Mouse (Mus musculus): ENCODE results near the gene Tm4sf19. TPM values are rescaled to one million over a fixed set of nuclear protein-coding genes. Genes with fewer than 3 reads are reported as not detected.
"Not testable (repeated sequence)": the region's sequence is repeated elsewhere in the genome, so short reads cannot be mapped to it uniquely, and the experiment has no call there.

Gene Tm4sf19
- polyA plus RNA-seq, 1 experiment from 2014 or later = not detected

DNA sequence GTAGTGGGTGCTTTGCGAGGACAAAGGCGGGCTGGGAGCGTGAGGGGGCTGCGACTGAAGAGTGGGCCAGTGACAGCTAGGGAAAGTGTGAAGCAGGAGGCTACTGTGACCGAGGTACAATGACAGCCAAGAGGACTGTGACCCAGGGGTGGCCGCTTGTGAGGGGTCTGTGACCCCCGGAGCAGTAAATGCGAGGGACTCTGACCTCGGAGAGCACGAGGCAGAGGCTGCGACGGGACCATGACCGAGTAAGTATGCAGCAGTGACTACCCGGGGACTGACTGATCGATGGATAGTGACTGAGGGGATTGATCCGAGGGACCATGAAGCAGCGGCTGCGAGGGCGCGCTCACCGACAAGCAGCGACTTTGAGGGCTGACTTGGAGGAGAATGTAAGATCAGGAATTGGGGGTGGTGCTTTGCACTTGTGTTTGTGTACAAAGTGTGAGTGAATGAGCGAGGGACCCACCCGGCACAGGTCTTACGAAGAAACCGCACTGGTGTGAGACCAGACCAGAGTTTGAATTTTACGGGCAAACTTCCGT lies 30.8 kb downstream of the Tm4sf19 start:
- H3K9ac ChIP-seq = peak overlapping the region; percentile 84
- WGBS = under 1% methylated on average over 28 of the region's 28 CpGs
- H3K36me3 ChIP-seq = no peaks in the 10 kb centered on the region
- H3K4me1 ChIP-seq (replicated peaks) = peaks cover 22% of the 10 kb centered on the region
- peak overlapping the region; percentile 72 for H3K4me3 ChIP-seq
- H3K4me2 ChIP-seq = peak overlapping the region; percentile 79
- H3K9me3 ChIP-seq (replicated peaks) = no peaks in the 10 kb centered on the region
- no peaks in the 10 kb centered on the region for H3K27me3 ChIP-seq
- peak; percentile 38; the same call in 1 of the 2 replicates for ATAC-seq (replicated peaks; ENCODE audit: insufficient number of reproducible peaks, insufficient read depth, low FRiP score, low read depth)
- peak overlapping the region; percentile 94 for H3K27ac ChIP-seq

DNA sequence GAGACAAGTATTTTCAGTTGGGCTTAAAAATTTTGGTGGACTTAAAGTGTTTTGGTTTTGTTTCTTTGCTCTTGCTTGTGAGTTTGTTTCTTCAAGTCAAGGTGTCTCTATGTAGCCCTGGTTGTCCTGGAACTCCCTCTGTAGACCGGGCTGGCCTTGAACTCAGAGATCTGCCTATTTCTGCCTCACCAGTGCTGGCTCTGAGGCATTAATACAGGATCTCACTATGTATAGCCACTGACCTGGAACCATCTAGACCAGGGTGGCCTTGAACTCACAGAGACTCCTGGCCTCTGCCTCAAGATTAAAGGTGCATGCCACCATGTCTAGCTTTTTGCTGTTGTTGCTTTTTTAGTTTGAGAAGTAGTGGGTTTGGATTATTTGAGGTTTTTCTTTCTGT lies 31.6 kb downstream of the Tm4sf19 start:
- H3K4me3 ChIP-seq = peak overlapping the region; percentile 72
- no peak overlapping the region for H3K9ac ChIP-seq
- 84% methylated on average over 1 of the region's 1 CpGs for WGBS
- no peaks in the 10 kb centered on the region for H3K36me3 ChIP-seq
- ATAC-seq (replicated peaks; ENCODE audit: insufficient number of reproducible peaks, insufficient read depth, low FRiP score, low read depth) = no peak
- no peak overlapping the region for H3K27ac ChIP-seq
- H3K4me2 ChIP-seq = peak overlapping the region; percentile 79
- no peaks in the 10 kb centered on the region for H3K27me3 ChIP-seq
- H3K9me3 ChIP-seq (replicated peaks) = no peaks in the 10 kb centered on the region
- peaks cover 24% of the 10 kb centered on the region for H3K4me1 ChIP-seq (replicated peaks)

DNA sequence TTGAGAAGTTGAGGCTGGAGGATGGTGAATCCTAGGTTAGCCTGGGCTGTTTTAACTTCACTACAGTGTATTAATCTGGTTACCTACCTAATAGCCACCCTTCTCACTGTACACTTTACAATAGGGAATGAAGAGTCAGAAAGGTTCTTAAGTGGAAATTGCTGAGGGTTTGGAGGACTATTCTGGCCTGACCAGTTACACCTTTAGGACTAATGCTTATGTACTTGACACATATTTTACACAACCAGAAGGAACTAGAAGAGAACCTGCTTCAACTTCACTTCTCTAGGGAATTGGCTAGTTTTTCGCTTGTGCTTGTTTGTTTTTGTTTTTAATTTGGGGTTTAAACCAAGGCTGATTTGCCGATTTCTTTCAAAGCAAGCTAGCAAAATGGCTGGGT lies 32.8 kb downstream of the Tm4sf19 start:
- no peak overlapping the region for H3K4me2 ChIP-seq
- H3K27me3 ChIP-seq = no peaks in the 10 kb centered on the region
- no peaks in the 10 kb centered on the region for H3K9me3 ChIP-seq (replicated peaks)
- no peaks in the 10 kb centered on the region for H3K36me3 ChIP-seq
- no peak for ATAC-seq (replicated peaks; ENCODE audit: insufficient number of reproducible peaks, insufficient read depth, low FRiP score, low read depth)
- H3K27ac ChIP-seq = no peak overlapping the region
- H3K9ac ChIP-seq = no peak overlapping the region
- 70% methylated on average over 2 of the region's 2 CpGs for whole genome bisulfite sequencing
- no peak overlapping the region for H3K4me3 ChIP-seq
- peaks cover 24% of the 10 kb centered on the region for H3K4me1 ChIP-seq (replicated peaks)

DNA sequence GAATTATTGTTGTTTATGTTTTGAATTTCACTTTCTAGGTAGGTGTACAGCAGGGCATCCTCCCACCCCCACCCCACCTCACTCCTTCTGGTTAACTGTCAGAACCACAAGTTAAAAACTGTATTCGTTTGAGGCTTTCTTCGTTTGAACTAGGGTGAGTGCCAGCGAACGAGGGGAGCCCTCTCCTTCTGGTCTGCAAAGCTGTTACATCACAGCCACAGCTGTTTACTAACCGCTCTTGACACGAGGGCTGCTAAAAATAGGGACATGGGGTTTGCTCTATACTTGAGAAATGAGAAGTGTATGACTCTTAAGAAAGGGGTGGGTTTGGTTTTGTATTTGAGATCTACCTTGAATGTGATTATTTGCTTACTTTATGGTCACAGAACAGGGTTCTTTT lies 33.8 kb downstream of the Tm4sf19 start:
- WGBS = 26% methylated on average over 6 of the region's 6 CpGs
- no peak overlapping the region for H3K4me3 ChIP-seq
- no peaks in the 10 kb centered on the region for H3K36me3 ChIP-seq
- H3K9ac ChIP-seq = no peak overlapping the region
- H3K27me3 ChIP-seq = no peaks in the 10 kb centered on the region
- H3K4me1 ChIP-seq (replicated peaks) = peaks cover 24% of the 10 kb centered on the region
- H3K27ac ChIP-seq = peak overlapping the region; percentile 36
- no peaks in the 10 kb centered on the region for H3K9me3 ChIP-seq (replicated peaks)
- no peak for ATAC-seq (replicated peaks; ENCODE audit: insufficient number of reproducible peaks, insufficient read depth, low FRiP score, low read depth)
- H3K4me2 ChIP-seq = peak overlapping the region; percentile 21; the same call in 1 of the 2 replicates

GRCm38 (mm10) chr16:32434691-32435090 lies 34.4 kb downstream of the Tm4sf19 start:
- no peak overlapping the region for H3K9ac ChIP-seq
- no peak overlapping the region for H3K4me3 ChIP-seq
- H3K4me2 ChIP-seq = peak overlapping the region; percentile 21; the same call in 1 of the 2 replicates
- H3K9me3 ChIP-seq (replicated peaks) = no peaks in the 10 kb centered on the region
- peaks cover 21% of the 10 kb centered on the region for H3K4me1 ChIP-seq (replicated peaks)
- H3K27ac ChIP-seq = peak overlapping the region; percentile 36; the same call in 1 of the 2 replicates
- ATAC-seq (replicated peaks; ENCODE audit: insufficient number of reproducible peaks, insufficient read depth, low FRiP score, low read depth) = no peak
- no peaks in the 10 kb centered on the region for H3K36me3 ChIP-seq
- H3K27me3 ChIP-seq = no peaks in the 10 kb centered on the region

DNA sequence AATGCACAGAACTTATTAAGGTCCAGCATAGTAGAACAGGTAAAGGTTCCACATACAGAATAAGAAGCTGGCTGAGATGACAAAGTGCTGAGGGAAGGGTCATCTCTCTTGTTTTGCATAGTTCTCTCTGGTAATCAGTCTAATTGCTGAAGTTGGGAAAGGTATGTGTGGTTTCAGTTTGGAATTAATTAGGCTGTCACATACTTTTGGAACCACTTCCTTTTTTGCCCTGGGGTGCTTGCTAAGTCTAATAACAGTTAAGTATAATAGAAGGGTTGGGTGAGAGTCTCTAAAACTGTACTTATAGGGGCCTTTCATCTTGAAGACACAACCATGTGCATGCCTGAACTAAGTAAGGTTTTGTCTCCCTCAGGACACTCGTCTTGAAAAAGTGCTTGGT lies 36.4 kb downstream of the Tm4sf19 start:
- Histone ChIP-seq H3K36me3 (no peaks in the 10 kb centered on the region; the same call in 1 of the 2 replicates), H3K27me3 (no peaks in the 10 kb centered on the region), H3K4me2 (no peak overlapping the region), H3K9ac (no peak overlapping the region), H3K27ac (no peak overlapping the region), H3K9me3 (replicated peaks) (no peaks in the 10 kb centered on the region), H3K4me1 (replicated peaks) (peaks cover 15% of the 10 kb centered on the region), H3K4me3 (no peak overlapping the region)
- WGBS = 58% methylated on average over 1 of the region's 1 CpGs
- ATAC-seq (replicated peaks; ENCODE audit: insufficient number of reproducible peaks, insufficient read depth, low FRiP score, low read depth) = no peak

GRCm38 (mm10) chr16:32437266-32437665 lies 37.0 kb downstream of the Tm4sf19 start:
- 94% methylated on average over 1 of the region's 1 CpGs for WGBS
- no peaks in the 10 kb centered on the region; the same call in 1 of the 2 replicates for H3K36me3 ChIP-seq
- no peak for ATAC-seq (replicated peaks; ENCODE audit: insufficient number of reproducible peaks, insufficient read depth, low FRiP score, low read depth)

DNA sequence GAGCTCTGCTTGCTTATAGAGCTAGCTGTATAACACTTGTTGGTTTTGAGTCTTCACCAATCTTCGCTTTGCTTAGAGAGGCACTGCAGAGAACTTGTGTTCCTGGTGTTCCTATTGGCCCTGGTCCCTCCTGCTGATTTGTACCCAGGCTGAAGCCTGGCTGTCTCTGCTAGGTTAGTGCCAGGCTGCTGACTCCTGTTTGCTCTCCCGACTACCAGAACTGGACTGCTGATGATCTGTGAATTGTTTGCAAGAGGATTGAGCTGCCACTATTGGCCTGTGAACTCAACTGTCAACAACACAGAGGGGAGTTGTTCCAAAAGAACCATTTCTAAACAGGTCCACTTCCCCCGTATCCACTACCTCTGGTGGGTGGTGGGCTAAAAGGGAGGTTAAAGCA lies 41.1 kb downstream of the Tm4sf19 start:
- Histone ChIP-seq H3K9me3 (replicated peaks) (no peaks in the 10 kb centered on the region), H3K36me3 (no peaks in the 10 kb centered on the region; the same call in 1 of the 2 replicates), H3K4me3 (no peak overlapping the region), H3K4me2 (no peak overlapping the region), H3K9ac (no peak overlapping the region), H3K4me1 (replicated peaks) (0 out of 2 replicates have a peak, but pooled peaks cover 2% of the 10 kb centered on the region), H3K27ac (no peak overlapping the region), H3K27me3 (no peaks in the 10 kb centered on the region)
- ATAC-seq (replicated peaks; ENCODE audit: insufficient number of reproducible peaks, insufficient read depth, low FRiP score, low read depth) = no peak
- WGBS = 76% methylated on average over 3 of the region's 3 CpGs

More at GRCm38 (mm10) chr16:32437266-32437665, 37.0 kb downstream of the Tm4sf19 start:
- Histone ChIP-seq H3K4me3 (no peak overlapping the region), H3K9me3 (replicated peaks) (no peaks in the 10 kb centered on the region), H3K4me1 (replicated peaks) (peaks cover 9% of the 10 kb centered on the region; the same call in 1 of the 2 replicates), H3K27ac (no peak overlapping the region), H3K4me2 (no peak overlapping the region), H3K9ac (no peak overlapping the region), H3K27me3 (no peaks in the 10 kb centered on the region)

DNA sequence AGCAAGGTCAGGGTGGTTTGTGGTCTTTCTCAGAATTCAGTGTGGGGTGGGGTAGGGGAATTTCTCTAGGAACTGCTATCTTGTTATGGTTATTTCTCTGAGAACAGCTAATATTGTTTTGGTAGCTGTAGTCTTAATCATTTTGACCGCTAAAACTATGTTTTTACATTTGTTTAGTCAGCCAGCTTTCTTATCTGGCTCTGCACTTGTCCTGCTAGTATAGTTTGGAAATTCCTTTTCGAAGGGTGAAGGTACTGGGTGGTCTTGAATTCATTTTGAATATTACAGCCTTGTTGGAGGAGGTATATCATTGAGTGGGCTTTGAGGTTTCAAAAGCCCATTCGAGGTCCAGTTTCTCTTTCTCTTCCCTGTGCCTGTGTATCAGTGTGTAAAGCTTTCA lies 44.3 kb downstream of the Tm4sf19 start:
- H3K4me2 ChIP-seq; H3K4me3 ChIP-seq; H3K9me3 ChIP-seq (replicated peaks); H3K36me3 ChIP-seq; ATAC-seq (replicated peaks; ENCODE audit: insufficient number of reproducible peaks, insufficient read depth, low FRiP score, low read depth); H3K9ac ChIP-seq; H3K27me3 ChIP-seq; H3K27ac ChIP-seq; H3K4me1 ChIP-seq (replicated peaks): not testable (repeated sequence)
- 76% methylated on average over 3 of the region's 3 CpGs for WGBS

DNA sequence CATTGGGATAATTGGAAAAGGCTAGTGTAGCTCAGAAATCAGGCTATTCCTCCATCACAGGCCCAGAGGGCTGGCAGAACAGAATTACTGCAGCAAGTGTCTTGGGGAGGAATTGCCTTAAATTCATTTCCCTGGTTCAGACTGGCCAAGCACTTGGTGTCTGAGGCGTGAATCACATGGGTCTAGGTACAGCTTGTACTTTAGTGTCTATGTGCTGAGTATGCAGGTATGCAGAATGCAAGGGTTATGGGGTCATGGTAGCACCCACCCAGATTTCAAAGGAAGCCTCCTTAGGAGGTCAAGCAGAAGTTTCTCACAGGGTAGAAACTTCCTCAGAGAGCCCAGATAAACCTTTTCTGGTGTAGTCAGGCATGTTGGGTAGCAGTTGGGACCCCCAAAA lies 45.3 kb downstream of the Tm4sf19 start:
- no peaks in the 10 kb centered on the region for H3K27me3 ChIP-seq
- H3K4me1 ChIP-seq (replicated peaks) = peaks cover 3% of the 10 kb centered on the region; the same call in 1 of the 2 replicates
- WGBS = 88% methylated on average over 1 of the region's 1 CpGs
- H3K9ac ChIP-seq = no peak overlapping the region
- ATAC-seq (replicated peaks; ENCODE audit: insufficient number of reproducible peaks, insufficient read depth, low FRiP score, low read depth) = no peak
- H3K4me3 ChIP-seq = no peak overlapping the region
- H3K27ac ChIP-seq = no peak overlapping the region
- H3K9me3 ChIP-seq (replicated peaks) = no peaks in the 10 kb centered on the region
- H3K4me2 ChIP-seq = no peak overlapping the region
- no peaks in the 10 kb centered on the region; the same call in 1 of the 2 replicates for H3K36me3 ChIP-seq

GRCm38 (mm10) chr16:32446563-32447138 lies 46.3 kb downstream of the Tm4sf19 start:
- Histone ChIP-seq H3K9me3 (replicated peaks) (no peaks in the 10 kb centered on the region), H3K27me3 (no peaks in the 10 kb centered on the region), H3K9ac (no peak overlapping the region), H3K4me2 (no peak overlapping the region), H3K4me1 (replicated peaks) (peaks cover 3% of the 10 kb centered on the region; the same call in 1 of the 2 replicates), H3K4me3 (no peak overlapping the region), H3K27ac (no peak overlapping the region), H3K36me3 (0 out of 2 replicates have a peak, but pooled peaks cover under 1% of the 10 kb centered on the region)
- no peak for ATAC-seq (replicated peaks; ENCODE audit: insufficient number of reproducible peaks, insufficient read depth, low FRiP score, low read depth)
- WGBS = 47% methylated on average over 2 of the region's 2 CpGs

- Histone ChIP-seq H3K4me1 (replicated peaks) (peaks cover 3% of the 10 kb centered on the region; the same call in 1 of the 2 replicates), H3K9me3 (replicated peaks) (no peaks in the 10 kb centered on the region), H3K4me2 (no peak overlapping the region), H3K27ac (no peak overlapping the region), H3K4me3 (no peak overlapping the region), H3K27me3 (no peaks in the 10 kb centered on the region), H3K36me3 (peaks cover 16% of the 10 kb centered on the region; the same call in 1 of the 2 replicates), H3K9ac (no peak overlapping the region)
- no peak for ATAC-seq (replicated peaks; ENCODE audit: insufficient number of reproducible peaks, insufficient read depth, low FRiP score, low read depth)
- 78% methylated on average over 3 of the region's 3 CpGs for WGBS
Observed at GRCm38 (mm10) chr16:32449665-32450064, 49.4 kb downstream of the Tm4sf19 start.
